Mouse (Mus musculus) hematopoietic stem cell, adult 5-6 weeks (primary cell): Measurements from ENCODE around the gene Lefty1. TPM values are rescaled to one million over a fixed set of nuclear protein-coding genes. Genes with fewer than 3 reads are reported as not detected.

ENCODE experiments used
- ATAC-seq, 2 experiments: fragments of 125-278 bp in 1 of 2; replicated peaks in 1 of 2; 2 replicates each; pipeline ENCODE4 v1.8.0; 2016 to 2017; ENCODE audit warnings: inconsistent platforms in 2 of 2, mild to moderate bottlenecking in 2 of 2, moderate number of reproducible peaks in 2 of 2, low read depth in 1 of 2, moderate TSS enrichment in 1 of 2; ENCODE audit not compliant: low FRiP score in 2 of 2, poor library complexity in 2 of 2, severe bottlenecking in 2 of 2, insufficient read depth in 1 of 2, low TSS enrichment in 1 of 2
- total RNA-seq: library from RNA; stranded (forward); fragments of 172-1452, 232-1000 nt; gene quantifications from 2 replicates; pipeline ENCODE4 v1.2.3, GENCODE M21; 2017

Gene Lefty1
- total RNA-seq, 1 experiment from 2014 or later: 0.45 TPM

GRCm38 (mm10) chr1:180943032-180943644 is 8.3 kb downstream of the Lefty1 start:
- no peak for ATAC-seq

- ATAC-seq: no peak
Observed at GRCm38 (mm10) chr1:180943896-180944295, 9.1 kb downstream of the Lefty1 start.

GRCm38 (mm10) chr1:180944553-180944952 is 9.7 kb downstream of the Lefty1 start:
- ATAC-seq: peak in 1 of 2 experiments; percentile 34; a peak in 1 of 4 replicates

- ATAC-seq: peak; percentile 31 to 50
Observed at GRCm38 (mm10) chr1:180945001-180945980, 10.5 kb downstream of the Lefty1 start.

- no peak for ATAC-seq
Observed at GRCm38 (mm10) chr1:180946448-180946847, 11.6 kb downstream of the Lefty1 start.

GRCm38 (mm10) chr1:180952085-180952746 is 17.4 kb downstream of the Lefty1 start:
- ATAC-seq: no peak

- no peak for ATAC-seq
Observed at GRCm38 (mm10) chr1:180952808-180953207, 18.0 kb downstream of the Lefty1 start.

GRCm38 (mm10) chr1:180956401-180956800 is 21.6 kb downstream of the Lefty1 start:
- ATAC-seq: no peak

GRCm38 (mm10) chr1:180956973-180957381 is 22.2 kb downstream of the Lefty1 start:
- peak; percentile 31 to 43; a peak in 3 of 4 replicates for ATAC-seq

- ATAC-seq: no peak
Observed at GRCm38 (mm10) chr1:180957989-180958388, 23.2 kb downstream of the Lefty1 start.

- ATAC-seq: no peak
Observed at GRCm38 (mm10) chr1:180958797-180959196, 24.0 kb downstream of the Lefty1 start.

GRCm38 (mm10) chr1:180965786-180966185 is 31.0 kb downstream of the Lefty1 start:
- no peak for ATAC-seq

- no peak for ATAC-seq
Observed at GRCm38 (mm10) chr1:180966542-180966941, 31.7 kb downstream of the Lefty1 start.

- ATAC-seq: no peak
Observed at GRCm38 (mm10) chr1:180967261-180967660, 32.4 kb downstream of the Lefty1 start.

GRCm38 (mm10) chr1:180972941-180973340 is 38.1 kb downstream of the Lefty1 start:
- no peak for ATAC-seq

GRCm38 (mm10) chr1:180974126-180974746 is 39.4 kb downstream of the Lefty1 start:
- ATAC-seq: peak; percentile 54 to 74

- ATAC-seq: peak; percentile 32 to 52; a peak in 2 of 4 replicates
Observed at GRCm38 (mm10) chr1:180976110-180976679, 41.4 kb downstream of the Lefty1 start.
